Mouse (Mus musculus) lung, adult 10 weeks (tissue): ENCODE data around the gene Ttc37. TPM values are rescaled to one million over a fixed set of nuclear protein-coding genes. Genes with fewer than 3 reads are reported as not detected.

Source experiments
- polyA plus RNA-seq: library from polyadenylated mRNA; stranded (reverse); fragments of 350-450 nt; fragmentation: Illumina TruSeq; extraction: RNeasy Lipid Tissue Mini Kit (QIAGEN cat#74804); gene quantifications from one replicate; pipeline ENCODE4 v1.2.3, GENCODE M21; 2014; ENCODE audit warnings: low read depth, low replicate concordance; ENCODE audit not compliant: insufficient read depth

Ttc37 gene
- 7.1 TPM for polyA plus RNA-seq

DNA sequence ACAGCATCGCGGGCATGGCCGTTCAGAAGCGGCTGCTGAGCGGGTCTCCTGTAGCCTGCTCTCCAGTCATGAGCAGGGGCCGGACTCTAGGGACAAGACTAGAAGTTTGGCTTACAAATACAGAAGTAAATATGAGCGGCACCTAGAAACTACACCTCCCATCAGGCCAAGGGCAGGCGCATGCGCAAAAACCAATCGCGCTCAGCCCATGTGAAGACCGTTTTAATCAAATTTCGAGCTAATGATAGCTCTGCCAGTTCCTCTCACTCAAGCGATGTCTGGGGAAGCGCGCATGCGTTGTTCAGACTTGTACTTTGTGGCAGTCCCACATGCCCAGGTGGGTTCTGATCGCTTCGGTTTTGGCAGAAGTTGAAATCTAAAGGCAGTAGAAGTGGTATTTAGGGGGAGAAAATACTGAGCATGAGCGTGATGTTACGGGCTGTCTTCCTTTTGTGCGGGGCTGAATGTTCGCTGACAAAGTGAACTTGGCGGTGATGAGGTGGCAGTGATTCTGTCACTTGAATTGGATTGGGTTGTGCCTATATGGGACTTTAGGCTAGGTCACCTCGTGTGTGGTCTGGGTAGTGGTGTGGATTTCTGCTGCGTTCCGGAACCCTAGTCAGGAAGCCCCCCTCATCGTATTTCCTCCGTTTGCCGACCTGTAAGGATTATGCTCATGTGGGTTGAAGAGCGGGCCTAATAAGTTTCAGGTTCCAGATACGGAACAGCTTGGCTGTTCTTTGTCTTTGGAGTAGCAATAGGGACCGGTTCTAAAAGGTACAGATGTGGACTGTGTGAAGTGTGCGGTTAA, at the start of gene Ttc37, which contains the start of gene Arsk:
Gene Ttc37 (plus strand): TSS at position 242 of the 811 bp plus-strand sequence.
Gene Arsk (minus strand): TSS at position 168 of the 811 bp plus-strand sequence.

GRCm38 (mm10) chr13:76056896-76057266, 41.7 kb upstream of the Ttc37 start, which contains the start of gene Gpr150:
Gene Gpr150, minus strand, starts transcription at chr13:76056996.

Other genes starting within 250 kb of the Ttc37 start
- gene Rhobtb3, start 154.8 kb upstream of the Ttc37 start, polyA plus RNA-seq = 2.3 TPM
- not detected for gene Spata9, start 131.6 kb upstream of the Ttc37 start, polyA plus RNA-seq
- gene Rfesd, start 80.0 kb upstream of the Ttc37 start, polyA plus RNA-seq = 15.1 TPM
- gene Gpr150, start 41.7 kb upstream of the Ttc37 start, polyA plus RNA-seq = not detected
- gene Arsk, start 74 bp upstream of the Ttc37 start, polyA plus RNA-seq = 5.8 TPM
- 3.1 TPM for gene Fam81b, start 206.3 kb downstream of the Ttc37 start, polyA plus RNA-seq